Mouse (Mus musculus): ENCODE data around the gene Cdh23.
A peak's percentile ranks its signal among the peaks of the same experiment; 100 is the strongest.

Cdh23 gene

GRCm38 (mm10) chr10:60334583-60334982 is 361.7 kb downstream of the Cdh23 start:
- no peak for DNase-seq (ENCODE audit: low spot score)

- no peak for DNase-seq (ENCODE audit: low spot score)
Observed at GRCm38 (mm10) chr10:60328963-60329650, 367.2 kb downstream of the Cdh23 start.

GRCm38 (mm10) chr10:60316166-60316565 is 380.1 kb downstream of the Cdh23 start:
- DNase-seq (ENCODE audit: low spot score) = no peak

GRCm38 (mm10) chr10:60313606-60314005 is 382.7 kb downstream of the Cdh23 start:
- DNase-seq (ENCODE audit: low spot score) = no peak

GRCm38 (mm10) chr10:60310629-60311028 is 385.7 kb downstream of the Cdh23 start:
- DNase-seq (ENCODE audit: low spot score) = no peak

GRCm38 (mm10) chr10:60304854-60305628 is 391.2 kb downstream of the Cdh23 start:
- DNase-seq (ENCODE audit: low spot score) = peak; percentile 34

- DNase-seq (ENCODE audit: low spot score) = no peak
Observed at GRCm38 (mm10) chr10:60303419-60303818, 392.9 kb downstream of the Cdh23 start.

GRCm38 (mm10) chr10:60299636-60300035 is 396.7 kb downstream of the Cdh23 start:
- no peak for DNase-seq (ENCODE audit: low spot score)

GRCm38 (mm10) chr10:60296027-60296426 is 400.3 kb downstream of the Cdh23 start:
- DNase-seq (ENCODE audit: low spot score) = no peak

GRCm38 (mm10) chr10:60295356-60295755 is 400.9 kb downstream of the Cdh23 start:
- DNase-seq (ENCODE audit: low spot score) = peak; percentile 59

GRCm38 (mm10) chr10:60294621-60295020 is 401.7 kb downstream of the Cdh23 start:
- no peak for DNase-seq (ENCODE audit: low spot score)

- no peak for DNase-seq (ENCODE audit: low spot score)
Observed at GRCm38 (mm10) chr10:60292209-60292608, 404.1 kb downstream of the Cdh23 start.

- no peak for DNase-seq (ENCODE audit: low spot score)
Observed at GRCm38 (mm10) chr10:60290739-60291110, 405.6 kb downstream of the Cdh23 start.

GRCm38 (mm10) chr10:60290026-60290738 is 406.1 kb downstream of the Cdh23 start:
- no peak for DNase-seq (ENCODE audit: low spot score)

- DNase-seq (ENCODE audit: low spot score) = no peak
Observed at GRCm38 (mm10) chr10:60289216-60289615, 407.1 kb downstream of the Cdh23 start.

GRCm38 (mm10) chr10:60287726-60288125 is 408.6 kb downstream of the Cdh23 start:
- DNase-seq (ENCODE audit: low spot score) = no peak

GRCm38 (mm10) chr10:60287161-60287560 is 409.1 kb downstream of the Cdh23 start:
- DNase-seq (ENCODE audit: low spot score) = no peak

- no peak for DNase-seq (ENCODE audit: low spot score)
Observed at GRCm38 (mm10) chr10:60286546-60286945, 409.7 kb downstream of the Cdh23 start.

- DNase-seq (ENCODE audit: low spot score) = peak; percentile 46
Observed at GRCm38 (mm10) chr10:60285676-60286372, 410.5 kb downstream of the Cdh23 start.

- DNase-seq (ENCODE audit: low spot score) = no peak
Observed at GRCm38 (mm10) chr10:60285183-60285582, 411.1 kb downstream of the Cdh23 start.

GRCm38 (mm10) chr10:60284676-60285111 is 411.6 kb downstream of the Cdh23 start:
- DNase-seq (ENCODE audit: low spot score) = no peak

GRCm38 (mm10) chr10:60284248-60284647 is 412.0 kb downstream of the Cdh23 start:
- DNase-seq (ENCODE audit: low spot score) = no peak
